Mouse (Mus musculus) myocyte (in vitro differentiated cells): Measurements from ENCODE around the gene Decr2. TPM values are rescaled to one million over a fixed set of nuclear protein-coding genes. Genes with fewer than 3 reads are reported as not detected.
A peak's percentile ranks its signal among the peaks of the same experiment; 100 is the strongest.
"Not testable (repeated sequence)": the region's sequence is repeated elsewhere in the genome, so short reads cannot be mapped to it uniquely, and the experiment has no call there.

ENCODE experiments used
- H3K27me3 ChIP-seq: one replicate; pipeline ENCODE4 v1.6.1; 2011; ENCODE audit not compliant: control insufficient read depth, insufficient read depth, insufficient read length
- H3K36me3 ChIP-seq: one replicate; pipeline ENCODE4 v1.6.1; 2011; ENCODE audit not compliant: control insufficient read depth, insufficient read depth
- H3K4me2 ChIP-seq: one replicate; pipeline ENCODE4 v1.6.1; 2011; ENCODE audit warnings: low read depth, control low read depth
- H3K4me3 ChIP-seq: one replicate; pipeline ENCODE4 v1.5.1; 2011; ENCODE audit warnings: mild to moderate bottlenecking, control low read depth, moderate library complexity
- H3K79me2 ChIP-seq: one replicate; pipeline ENCODE4 v1.6.1; 2011; ENCODE audit not compliant: control insufficient read depth, insufficient read depth
- H3ac ChIP-seq: one replicate; pipeline ENCODE4 v1.6.1; 2011; ENCODE audit not compliant: control insufficient read depth, insufficient read length
- CEBPB ChIP-seq: IDR thresholded peaks from 2 replicates; pipeline ENCODE4 v1.6.1; 2011; ENCODE audit warnings: mild to moderate bottlenecking, moderate library complexity; ENCODE audit not compliant: poor library complexity, insufficient read depth, severe bottlenecking
- E2F4 ChIP-seq: IDR thresholded peaks from one replicate; pipeline ENCODE4 v1.6.1; 2011; ENCODE audit warnings: mild to moderate bottlenecking, control low read depth, moderate library complexity; ENCODE audit not compliant: insufficient read depth
- MAX ChIP-seq: IDR thresholded peaks from one replicate; pipeline ENCODE4 v1.6.1; 2011; ENCODE audit warnings: low read depth, mild to moderate bottlenecking, control low read depth
- MYOD1 ChIP-seq, 3 experiments: IDR thresholded peaks; one replicate each; pipeline ENCODE4 v1.6.1; 2011; ENCODE audit warnings: control low read depth in 2 of 3, low read depth in 2 of 3, mild to moderate bottlenecking in 2 of 3, moderate library complexity in 1 of 3; ENCODE audit not compliant: insufficient read length in 2 of 3, control insufficient read depth in 1 of 3
- MYOG ChIP-seq, 3 experiments: IDR thresholded peaks; one replicate each; pipeline ENCODE4 v1.6.1; 2011; ENCODE audit warnings: control low read depth in 2 of 3, low read depth in 2 of 3, mild to moderate bottlenecking in 2 of 3; ENCODE audit not compliant: insufficient read length in 2 of 3, control insufficient read depth in 1 of 3, insufficient read depth in 1 of 3
- POLR2A ChIP-seq: IDR thresholded peaks from one replicate; pipeline ENCODE4 v1.6.1; 2011; ENCODE audit warnings: low read depth, mild to moderate bottlenecking, control low read depth, moderate library complexity; ENCODE audit not compliant: insufficient read length
- POLR2AphosphoS2 ChIP-seq: IDR thresholded peaks from one replicate; pipeline ENCODE4 v1.6.1; 2011; ENCODE audit warnings: low read depth, control low read depth; ENCODE audit not compliant: insufficient read length
- REST ChIP-seq: IDR thresholded peaks from one replicate; pipeline ENCODE4 v1.6.1; 2011; ENCODE audit warnings: mild to moderate bottlenecking, control low read depth, moderate library complexity; ENCODE audit not compliant: insufficient read depth, insufficient read length
- SRF ChIP-seq: IDR thresholded peaks from one replicate; pipeline ENCODE4 v1.6.1; 2011; ENCODE audit warnings: low read depth; ENCODE audit not compliant: control insufficient read depth, insufficient read length
- TCF12 ChIP-seq: IDR thresholded peaks from one replicate; pipeline ENCODE4 v1.6.1; 2011; ENCODE audit warnings: mild to moderate bottlenecking, control low read depth; ENCODE audit not compliant: poor library complexity, insufficient read depth, severe bottlenecking
- TCF3 ChIP-seq: IDR thresholded peaks from one replicate; pipeline ENCODE4 v1.6.1; 2011; ENCODE audit warnings: low read depth, control low read depth; ENCODE audit not compliant: insufficient read length
- USF1 ChIP-seq: IDR thresholded peaks from one replicate; pipeline ENCODE4 v1.6.1; 2011; ENCODE audit warnings: low read depth, mild to moderate bottlenecking, control low read depth, moderate library complexity
- polyA plus RNA-seq: library from polyadenylated mRNA; unstranded; fragments of >200 nt; fragmentation: generic; extraction: Trizol; gene quantifications from one replicate; pipeline ENCODE4 v1.2.1, GENCODE M21; 2012; ENCODE audit warnings: missing spikeins

Gene Decr2
- polyA plus RNA-seq, 1 experiment: 8.3 TPM

DNA sequence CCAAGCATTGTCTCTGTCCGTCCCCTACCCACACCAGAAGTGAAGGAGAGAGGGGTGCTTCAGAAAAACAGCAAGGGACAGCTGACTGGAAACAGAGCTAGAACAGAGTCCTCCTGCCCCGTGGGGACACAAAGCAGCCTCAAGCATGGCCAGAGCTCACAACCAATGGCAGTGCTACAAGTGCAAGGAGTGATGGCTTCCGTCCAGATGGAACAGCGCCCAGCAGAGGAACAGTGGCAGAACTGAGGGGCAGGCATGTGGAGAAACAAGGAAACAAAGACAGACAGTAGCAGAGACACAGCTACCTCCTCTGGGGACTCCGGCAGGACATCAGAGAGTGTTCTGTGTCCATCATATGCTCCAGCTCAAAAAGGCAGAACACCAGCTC is 46.9 kb downstream of the Decr2 start:
- Histone ChIP-seq H3ac (no peak overlapping the region), H3K36me3 (no peaks in the 10 kb centered on the region), H3K79me2 (peaks cover 36% of the 10 kb centered on the region), H3K4me3 (no peak overlapping the region), H3K4me2 (no peak overlapping the region), H3K27me3 (no peaks in the 10 kb centered on the region)
- TF ChIP-seq TCF12 (no peak), POLR2A (no peak), E2F4 (no peak), SRF (no peak), CEBPB (no peak), MAX (no peak), REST (no peak), MYOD1 (IDR thresholded peaks at IDR 0.05; ENCODE audit: control insufficient read depth in 1 of 3, insufficient read length in 2 of 3, low read depth in 2 of 3) (no peak), USF1 (no peak), POLR2AphosphoS2 (no peak), TCF3 (no peak), MYOG (IDR thresholded peaks at IDR 0.05; ENCODE audit: control insufficient read depth in 1 of 3, insufficient read depth in 1 of 3, insufficient read length in 2 of 3, low read depth in 2 of 3) (no peak)

DNA sequence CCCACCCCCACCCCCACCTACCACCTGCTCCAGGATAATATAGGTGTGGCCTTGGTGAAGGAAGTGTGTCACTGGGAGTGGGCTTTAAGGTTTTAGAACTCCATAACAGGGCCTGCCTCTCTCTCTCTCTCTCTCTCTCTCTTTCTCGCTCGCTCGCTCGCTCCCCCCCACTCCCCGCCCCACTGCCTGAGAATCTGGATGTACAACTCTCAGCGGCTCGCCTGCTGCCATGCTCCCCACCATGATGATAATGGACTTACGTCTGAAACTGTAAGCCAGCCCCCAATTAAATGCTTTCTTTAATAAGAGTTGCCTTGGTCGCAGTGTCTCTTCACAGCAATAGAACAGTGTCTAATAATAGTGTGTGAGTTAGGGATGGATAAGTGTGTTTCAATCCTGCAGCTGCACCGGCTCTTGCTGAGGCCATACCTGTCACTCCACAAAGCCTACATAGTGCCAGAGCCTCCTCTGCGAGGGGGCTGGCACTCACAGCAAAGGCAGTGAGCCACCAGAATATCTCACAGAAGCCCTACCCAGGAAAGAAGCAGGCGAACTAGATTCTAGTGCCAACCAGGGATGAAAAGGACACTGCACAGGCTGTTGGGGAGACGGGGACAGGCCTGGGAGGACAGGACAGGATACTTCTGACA is 47.4 kb downstream of the Decr2 start:
- no peak for TF ChIP-seq TCF12
- no peak for TF ChIP-seq POLR2A
- TF ChIP-seq CEBPB: no peak
- no peak for TF ChIP-seq MYOG (IDR thresholded peaks at IDR 0.05; ENCODE audit: control insufficient read depth in 1 of 3, insufficient read depth in 1 of 3, insufficient read length in 2 of 3, low read depth in 2 of 3)
- no peak for TF ChIP-seq POLR2AphosphoS2
- TF ChIP-seq MYOD1 (IDR thresholded peaks at IDR 0.05; ENCODE audit: control insufficient read depth in 1 of 3, insufficient read length in 2 of 3, low read depth in 2 of 3): no peak
- no peak for TF ChIP-seq E2F4
- no peak for TF ChIP-seq USF1
- no peak for TF ChIP-seq REST
- TF ChIP-seq MAX: no peak
- TF ChIP-seq TCF3: no peak
- TF ChIP-seq SRF: no peak
- H3ac ChIP-seq: no peak overlapping the region
- H3K36me3 ChIP-seq: no peaks in the 10 kb centered on the region
- no peak overlapping the region for H3K4me2 ChIP-seq
- peaks cover 38% of the 10 kb centered on the region for H3K79me2 ChIP-seq
- no peaks in the 10 kb centered on the region for H3K27me3 ChIP-seq
- H3K4me3 ChIP-seq: no peak overlapping the region

DNA sequence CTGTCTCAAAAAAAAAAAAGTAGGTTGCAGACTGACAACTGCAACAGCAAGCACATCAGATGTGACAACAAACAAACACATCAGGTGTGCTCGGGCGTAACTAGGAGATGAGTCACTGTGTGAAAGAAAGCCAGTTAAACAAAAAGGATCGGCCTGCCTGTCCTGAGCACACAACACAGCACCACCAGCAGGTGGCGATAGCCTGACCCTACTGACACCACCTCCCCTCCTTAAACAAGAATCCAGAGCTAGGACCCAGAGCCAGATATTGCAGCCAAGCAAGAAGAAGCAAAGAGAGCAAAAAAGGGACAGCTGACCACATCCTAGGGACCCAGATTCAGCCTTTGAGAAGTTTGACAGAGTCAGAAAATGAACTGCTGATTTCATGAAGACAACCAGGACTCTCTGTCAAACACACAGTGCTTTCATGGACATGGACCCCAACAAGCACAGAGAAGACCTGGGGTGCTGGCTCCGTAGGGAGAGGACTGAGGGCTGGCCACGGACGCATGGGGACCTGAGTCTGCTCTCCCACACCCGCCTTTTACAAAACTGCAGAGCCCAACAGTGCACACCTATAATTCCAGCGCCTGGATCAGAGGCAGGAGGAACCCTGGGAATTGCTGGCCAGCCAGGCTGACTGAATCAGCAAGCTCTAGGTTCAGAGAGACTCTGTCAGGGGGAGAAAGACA is 48.9 kb downstream of the Decr2 start:
- no peak for TF ChIP-seq MAX
- H3K4me2 ChIP-seq: no peak overlapping the region
- H3K27me3 ChIP-seq: no peaks in the 10 kb centered on the region
- peaks cover 29% of the 10 kb centered on the region for H3K79me2 ChIP-seq
- H3K36me3 ChIP-seq: no peaks in the 10 kb centered on the region
- no peak overlapping the region for H3ac ChIP-seq
- H3K4me3 ChIP-seq: no peak overlapping the region

DNA sequence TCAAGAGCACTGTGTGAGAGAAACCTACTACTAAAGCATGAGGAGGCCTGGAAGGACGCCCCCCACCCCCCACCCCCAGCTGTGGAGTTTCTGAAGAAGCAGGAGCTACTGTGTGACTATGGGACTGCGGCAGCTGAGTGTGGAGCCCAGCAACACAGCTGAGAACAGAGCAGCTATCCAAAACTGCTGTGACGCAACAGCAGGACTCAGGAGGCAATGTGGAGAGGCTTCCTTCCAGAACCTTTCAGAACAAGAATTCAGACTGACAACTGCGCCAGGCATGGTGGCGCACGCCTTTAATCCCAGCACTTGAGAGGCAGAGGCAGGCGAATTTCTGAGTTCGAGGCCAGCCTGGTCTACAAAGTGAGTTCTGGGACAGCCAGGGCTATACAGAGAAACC is 49.4 kb downstream of the Decr2 start:
- peak; percentile 46; the same call in 1 of the 2 replicates for TF ChIP-seq CEBPB
- not testable (repeated sequence) for H3K36me3 ChIP-seq, H3K27me3 ChIP-seq, H3K4me3 ChIP-seq, H3K4me2 ChIP-seq, H3ac ChIP-seq
- peaks cover 25% of the 10 kb centered on the region for H3K79me2 ChIP-seq

DNA sequence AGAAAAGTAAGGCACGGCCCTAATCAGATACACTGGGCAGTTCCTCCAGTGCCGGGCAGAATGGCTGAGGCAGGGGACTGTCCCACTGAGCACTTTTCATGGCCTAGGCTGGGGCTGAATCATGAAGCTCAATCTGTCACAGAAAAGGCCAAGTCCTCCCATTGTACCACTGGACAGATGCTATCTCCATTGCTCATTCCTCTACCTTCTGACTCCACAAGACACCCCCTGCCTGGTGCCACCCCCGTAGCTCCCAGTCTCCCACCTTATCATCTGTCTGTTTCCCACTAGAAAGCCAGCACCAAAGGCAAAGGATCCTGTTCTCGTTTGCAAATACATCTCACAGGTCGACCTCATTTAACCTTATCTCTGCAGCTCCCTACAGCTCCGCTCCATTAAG is 58.1 kb downstream of the Decr2 start:
- no peak for TF ChIP-seq REST
- TF ChIP-seq USF1: no peak
- no peak for TF ChIP-seq CEBPB
- no peak for TF ChIP-seq E2F4
- TF ChIP-seq MYOG (IDR thresholded peaks at IDR 0.05; ENCODE audit: control insufficient read depth in 1 of 3, insufficient read depth in 1 of 3, insufficient read length in 2 of 3, low read depth in 2 of 3): no peak
- no peak for TF ChIP-seq TCF12
- no peak for TF ChIP-seq POLR2AphosphoS2
- no peak for TF ChIP-seq MYOD1 (IDR thresholded peaks at IDR 0.05; ENCODE audit: control insufficient read depth in 1 of 3, insufficient read length in 2 of 3, low read depth in 2 of 3)
- TF ChIP-seq POLR2A: no peak
- no peak for TF ChIP-seq SRF
- no peak for TF ChIP-seq TCF3
- TF ChIP-seq MAX: no peak

More for the DNA sequence above, 58.1 kb downstream of the Decr2 start:
- no peaks in the 10 kb centered on the region for H3K79me2 ChIP-seq
- no peak overlapping the region for H3K4me3 ChIP-seq
- peaks cover 7% of the 10 kb centered on the region for H3K36me3 ChIP-seq
- H3K27me3 ChIP-seq: no peaks in the 10 kb centered on the region
- no peak overlapping the region for H3K4me2 ChIP-seq
- H3ac ChIP-seq: no peak overlapping the region
